Mouse (Mus musculus) liver, embryonic 15.5 days (tissue): ENCODE results near the gene Rmnd5b. TPM values are rescaled to one million over a fixed set of nuclear protein-coding genes. Genes with fewer than 3 reads are reported as not detected.
A peak's percentile ranks its signal among the peaks of the same experiment; 100 is the strongest.
"Not testable (repeated sequence)": the region's sequence is repeated elsewhere in the genome, so short reads cannot be mapped to it uniquely, and the experiment has no call there.

Experiments used
- ATAC-seq: fragments of 200-750 bp; cut with Nextera tagmentation; 2 replicates; pipeline ENCODE4 v1.8.0; 2017; ENCODE audit warnings: moderate number of reproducible peaks, mild to moderate bottlenecking, moderate library complexity; ENCODE audit not compliant: insufficient read depth
- H3K27ac ChIP-seq: fragments of 300-500 bp; sonication (generic); replicated peaks from 2 replicates; pipeline ENCODE4 v1.5.1; 2015; ENCODE audit warnings: mild to moderate bottlenecking, inconsistent platforms
- H3K27me3 ChIP-seq: fragments of 300-500 bp; sonication (generic); 2 replicates; pipeline ENCODE4 v1.6.1; 2015; ENCODE audit warnings: mild to moderate bottlenecking, inconsistent platforms
- H3K36me3 ChIP-seq: fragments of 300-500 bp; sonication (generic); replicated peaks from 2 replicates; pipeline ENCODE4 v1.6.1; 2015; ENCODE audit warnings: moderate library complexity, mild to moderate bottlenecking, inconsistent platforms
- H3K4me1 ChIP-seq: fragments of 300-500 bp; sonication (generic); replicated peaks from 2 replicates; pipeline ENCODE4 v1.6.1; 2015; ENCODE audit warnings: inconsistent platforms
- H3K4me2 ChIP-seq: fragments of 300-500 bp; sonication (generic); 2 replicates; pipeline ENCODE4 v1.6.1; 2015; ENCODE audit warnings: moderate library complexity, mild to moderate bottlenecking, inconsistent platforms
- H3K4me3 ChIP-seq: fragments of 300-500 bp; sonication (generic); replicated peaks from 2 replicates; pipeline ENCODE4 v1.5.1; 2015; ENCODE audit warnings: mild to moderate bottlenecking, inconsistent platforms
- H3K9ac ChIP-seq: fragments of 300-500 bp; sonication (generic); 2 replicates; pipeline ENCODE4 v1.6.1; 2015; ENCODE audit warnings: moderate library complexity, mild to moderate bottlenecking, inconsistent platforms
- H3K9me3 ChIP-seq: fragments of 300-500 bp; sonication (generic); replicated peaks from 2 replicates; pipeline ENCODE4 v1.6.1; 2016; ENCODE audit warnings: inconsistent platforms
- WGBS: fragments of 180-500 bp; shearing (Covaris S2); methylation state at CpG from one replicate; pipeline ENCODE4 v1.1.7; 2015; ENCODE audit warnings: mixed read lengths; ENCODE audit not compliant: insufficient replicate concordance; 5-methylcytosine and 5-hydroxymethylcytosine counted together
- polyA plus RNA-seq: library from polyadenylated mRNA; unstranded; fragments of >200 nt; fragmentation: Nextera tagmentation; extraction: Ambion mirVana; gene quantifications from 2 replicates; pipeline ENCODE4 v1.2.1, GENCODE M21; 2015

Gene Rmnd5b
- polyA plus RNA-seq, 1 experiment from 2014 or later, result 20.0 TPM

- Histone ChIP-seq H3K9me3 (no peaks in the 10 kb centered on the region), H3K36me3 (peaks cover 38% of the 10 kb centered on the region), H3K4me1 (peaks cover 64% of the 10 kb centered on the region), H3K27ac (peak overlapping the region; percentile 65; the same call in 1 of the 2 replicates), H3K4me2 (peak overlapping the region; percentile 92), H3K27me3 (no peaks in the 10 kb centered on the region), H3K9ac (peak overlapping the region; percentile 67), H3K4me3 (peak overlapping the region; percentile 79)
- ATAC-seq, result no peak
- 1% methylated on average over 11 of the region's 11 CpGs for WGBS
Observed at GRCm38 (mm10) chr11:51620084-51620483, 15.6 kb downstream of the Rmnd5b start.

DNA sequence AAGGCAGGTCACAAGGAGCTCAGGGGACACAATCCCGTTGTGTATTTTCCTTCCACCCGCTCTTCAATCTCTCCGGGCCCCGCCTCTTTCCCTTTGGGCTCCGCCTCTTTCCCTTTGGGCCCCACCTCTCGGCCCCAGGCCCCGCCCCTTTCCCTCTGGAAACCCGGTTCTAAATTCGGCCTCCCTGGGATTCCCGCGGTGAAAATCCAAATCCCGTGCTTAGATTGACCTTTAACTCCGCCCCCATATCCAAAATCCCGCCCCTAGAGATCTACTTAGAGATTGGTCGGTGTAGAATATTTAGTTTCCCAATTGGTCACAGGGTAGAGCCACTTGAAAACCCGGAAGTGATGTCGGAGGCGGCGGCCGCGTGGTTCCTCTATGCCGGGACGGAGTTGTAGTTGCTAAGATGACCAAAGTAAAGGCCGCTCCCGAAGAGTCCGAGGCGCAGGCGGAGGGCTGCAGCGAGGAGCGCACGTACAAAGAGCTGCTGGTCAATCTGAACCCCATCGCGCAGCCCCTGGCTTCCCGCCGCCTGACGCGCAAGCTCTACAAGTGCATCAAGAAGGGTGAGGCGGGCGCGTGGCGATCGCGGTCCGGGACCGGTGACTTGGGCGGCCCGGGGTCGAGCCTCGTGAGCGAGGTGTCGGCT, 16.2 kb downstream of the Rmnd5b start, which contains the start of gene Nhp2:
Gene Nhp2 (plus strand): TSS at position 327 of the 652 bp plus-strand sequence.
- H3K27me3 ChIP-seq, result no peaks in the 10 kb centered on the region
- peak within 1 kb of the TSS; percentile 79 for H3K4me3 ChIP-seq
- H3K4me1 ChIP-seq, result peaks cover 65% of the 10 kb centered on the region
- H3K9ac ChIP-seq, result peak within 1 kb of the TSS; percentile 67
- ATAC-seq, result peak; percentile 79
- under 1% methylated on average over 51 of the region's 51 CpGs for WGBS
- peak within 1 kb of the TSS; percentile 65; the same call in 1 of the 2 replicates for H3K27ac ChIP-seq
- H3K4me2 ChIP-seq, result peak within 1 kb of the TSS; percentile 92
- H3K36me3 ChIP-seq, result peaks cover 33% of the 10 kb centered on the region
- no peaks in the 10 kb centered on the region for H3K9me3 ChIP-seq

DNA sequence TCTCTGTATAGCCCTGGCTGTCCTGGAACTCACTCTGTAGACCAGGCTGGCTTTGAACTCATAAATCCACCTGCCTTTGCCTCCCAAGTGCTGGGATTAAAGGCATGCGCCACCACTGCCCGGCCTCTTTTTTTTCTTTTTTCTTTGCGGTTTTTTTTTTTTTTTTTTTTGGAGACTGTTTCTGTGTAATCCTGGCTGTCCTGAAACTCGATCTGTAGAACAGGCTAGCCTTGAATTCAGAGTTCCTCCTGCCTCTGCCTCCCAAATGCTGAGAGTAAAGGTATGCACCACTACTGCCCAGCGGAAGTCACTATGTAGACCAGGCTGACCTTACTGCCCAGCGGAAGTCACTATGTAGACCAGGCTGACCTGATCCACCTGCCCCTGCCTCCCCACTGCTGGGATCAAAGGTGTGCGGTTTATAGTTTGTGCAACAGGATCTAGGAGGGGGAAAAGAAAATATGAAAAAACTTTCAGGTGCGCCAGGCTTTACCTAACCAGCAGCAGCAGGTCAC, 16.7 kb downstream of the Rmnd5b start:
- Histone ChIP-seq H3K27me3 (no peaks in the 10 kb centered on the region), H3K4me3 (peak overlapping the region; percentile 79), H3K27ac (peak overlapping the region; percentile 53; the same call in 1 of the 2 replicates), H3K4me1 (peaks cover 65% of the 10 kb centered on the region), H3K36me3 (peaks cover 27% of the 10 kb centered on the region), H3K4me2 (peak overlapping the region; percentile 92), H3K9me3 (no peaks in the 10 kb centered on the region), H3K9ac (peak overlapping the region; percentile 67)
- ATAC-seq, result peak; percentile 5
- WGBS, result 28% methylated on average over 8 of the region's 8 CpGs

GRCm38 (mm10) chr11:51617693-51618092, 18.0 kb downstream of the Rmnd5b start:
- Histone ChIP-seq H3K4me3 (no peak overlapping the region), H3K4me1 (peaks cover 61% of the 10 kb centered on the region), H3K27me3 (no peaks in the 10 kb centered on the region), H3K9ac (no peak overlapping the region), H3K27ac (no peak overlapping the region), H3K4me2 (no peak overlapping the region), H3K36me3 (peaks cover 14% of the 10 kb centered on the region), H3K9me3 (no peaks in the 10 kb centered on the region)
- no peak for ATAC-seq
- under 1% methylated on average over 4 of the region's 4 CpGs for WGBS

DNA sequence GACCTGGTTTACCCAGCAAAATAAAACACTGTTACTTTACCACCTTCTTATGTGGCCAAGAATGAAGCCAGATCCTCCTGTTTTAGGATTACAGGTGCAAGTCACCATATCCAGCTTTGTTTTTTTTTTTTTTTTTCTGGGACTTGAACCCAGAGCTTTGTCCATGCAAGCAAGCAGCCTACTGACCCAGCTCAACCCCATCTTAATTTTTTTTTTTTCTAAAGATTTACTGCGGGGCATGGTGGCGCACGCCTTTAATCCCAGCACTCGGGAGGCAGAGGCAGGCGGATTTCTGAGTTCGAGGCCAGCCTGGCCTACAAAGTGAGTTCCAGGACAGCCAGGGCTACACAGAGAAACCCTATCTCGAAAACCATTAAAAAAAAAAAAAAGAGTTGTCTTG, 19.6 kb downstream of the Rmnd5b start:
- H3K9me3 ChIP-seq, H3K36me3 ChIP-seq, H3K27me3 ChIP-seq, ATAC-seq: not testable (repeated sequence)
- Histone ChIP-seq H3K9ac (peak overlapping the region; percentile 72), H3K4me2 (peak overlapping the region; percentile 81), H3K4me1 (peaks cover 52% of the 10 kb centered on the region), H3K27ac (peak overlapping the region; percentile 88), H3K4me3 (peak overlapping the region; percentile 56)
- 79% methylated on average over 7 of the region's 7 CpGs for WGBS

DNA sequence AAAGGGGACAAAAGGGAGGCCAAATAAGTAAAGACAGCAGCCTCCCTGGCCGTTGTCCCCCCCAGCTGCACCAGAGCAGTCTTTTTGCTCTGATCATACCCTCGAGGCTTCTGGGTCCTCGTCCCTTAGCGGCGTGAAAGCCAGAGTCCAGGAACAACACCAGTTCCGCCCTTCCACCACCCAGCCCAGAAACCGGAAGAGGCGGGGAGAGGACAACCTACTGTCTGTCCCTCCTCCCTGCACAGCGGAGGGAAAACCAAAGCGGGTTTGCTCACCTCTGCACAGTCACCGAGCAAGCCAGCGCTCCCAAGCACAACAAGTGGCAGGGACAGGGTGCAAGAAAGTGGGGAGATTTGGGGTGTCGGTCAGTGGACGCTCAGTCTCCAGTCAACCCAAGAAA, 20.1 kb downstream of the Rmnd5b start:
- Histone ChIP-seq H3K27ac (peak overlapping the region; percentile 88), H3K27me3 (no peaks in the 10 kb centered on the region), H3K4me2 (peak overlapping the region; percentile 81), H3K9me3 (no peaks in the 10 kb centered on the region), H3K4me1 (peaks cover 47% of the 10 kb centered on the region), H3K4me3 (peak overlapping the region; percentile 56), H3K36me3 (no peaks in the 10 kb centered on the region), H3K9ac (peak overlapping the region; percentile 72)
- ATAC-seq, result peak; percentile 80
- 1% methylated on average over 14 of the region's 14 CpGs for WGBS

- no peak for ATAC-seq
- peaks cover 44% of the 10 kb centered on the region for H3K4me1 ChIP-seq
- peak overlapping the region; percentile 88 for H3K27ac ChIP-seq
- H3K4me2 ChIP-seq, result peak overlapping the region; percentile 81
- WGBS, result 25% methylated on average over 7 of the region's 7 CpGs
- H3K9ac ChIP-seq, result peak overlapping the region; percentile 72
- peak overlapping the region; percentile 56 for H3K4me3 ChIP-seq
- no peaks in the 10 kb centered on the region for H3K36me3 ChIP-seq
- no peaks in the 10 kb centered on the region for H3K9me3 ChIP-seq
- H3K27me3 ChIP-seq, result no peaks in the 10 kb centered on the region
Observed at GRCm38 (mm10) chr11:51615129-51615528, 20.6 kb downstream of the Rmnd5b start.

GRCm38 (mm10) chr11:51614256-51614655, 21.4 kb downstream of the Rmnd5b start:
- ATAC-seq, result no peak
- Histone ChIP-seq H3K4me3 (no peak overlapping the region), H3K36me3 (no peaks in the 10 kb centered on the region), H3K4me1 (peaks cover 48% of the 10 kb centered on the region), H3K27me3 (no peaks in the 10 kb centered on the region), H3K27ac (no peak overlapping the region), H3K4me2 (no peak overlapping the region), H3K9me3 (no peaks in the 10 kb centered on the region), H3K9ac (no peak overlapping the region)
- WGBS, result 83% methylated on average over 8 of the region's 8 CpGs

- 47% methylated on average over 5 of the region's 5 CpGs for WGBS
- H3K4me2 ChIP-seq, result peak overlapping the region; percentile 56
- H3K9me3 ChIP-seq, H3K4me3 ChIP-seq, H3K36me3 ChIP-seq, ATAC-seq, H3K27me3 ChIP-seq: not testable (repeated sequence)
- peak overlapping the region; percentile 15; the same call in 1 of the 2 replicates for H3K9ac ChIP-seq
- H3K4me1 ChIP-seq, result peaks cover 45% of the 10 kb centered on the region
- H3K27ac ChIP-seq, result peak overlapping the region; percentile 86
Observed at GRCm38 (mm10) chr11:51609940-51610339, 25.8 kb downstream of the Rmnd5b start.

DNA sequence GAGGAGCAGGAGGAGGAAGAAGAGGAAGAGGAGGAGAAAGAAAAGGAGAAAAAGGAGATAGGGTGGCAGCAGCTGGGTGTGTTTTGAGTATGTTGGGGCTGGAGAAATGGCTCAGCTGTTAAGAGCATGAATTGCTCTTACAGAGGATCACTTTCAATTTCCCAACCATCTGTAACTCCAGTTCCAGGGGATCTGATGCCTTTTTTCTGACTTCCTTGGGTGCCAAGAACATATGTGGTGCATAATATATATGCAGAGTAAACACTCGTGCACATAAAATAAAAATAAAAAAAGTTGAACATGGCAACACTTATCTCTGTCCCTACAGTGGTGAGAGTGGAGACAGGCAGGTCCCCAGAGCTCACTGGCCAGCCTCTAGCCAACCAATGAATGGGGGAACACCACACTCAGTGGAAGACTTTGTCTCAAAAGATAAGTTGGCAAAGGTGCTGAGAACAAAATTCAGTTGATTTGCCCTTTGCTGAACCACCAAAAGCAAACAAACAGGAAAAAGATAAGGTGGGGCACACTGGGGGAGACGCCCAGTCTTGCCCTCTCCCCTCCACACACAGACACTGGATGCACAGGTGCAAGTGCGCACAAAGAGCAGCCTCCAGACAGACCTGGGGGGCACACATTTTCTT, 26.3 kb downstream of the Rmnd5b start:
- Histone ChIP-seq H3K27ac (peak overlapping the region; percentile 86), H3K4me1 (peaks cover 47% of the 10 kb centered on the region), H3K9ac (peak overlapping the region; percentile 15; the same call in 1 of the 2 replicates), H3K4me2 (peak overlapping the region; percentile 56), H3K4me3 (no peak overlapping the region), H3K9me3 (no peaks in the 10 kb centered on the region), H3K36me3 (peaks cover 14% of the 10 kb centered on the region), H3K27me3 (no peaks in the 10 kb centered on the region)
- peak; percentile 37; the same call in 1 of the 2 replicates for ATAC-seq
- 9% methylated on average over 3 of the region's 3 CpGs for WGBS

- Histone ChIP-seq H3K4me2 (peak overlapping the region; percentile 84), H3K4me1 (peaks cover 69% of the 10 kb centered on the region), H3K4me3 (peak overlapping the region; percentile 90), H3K27me3 (no peaks in the 10 kb centered on the region), H3K9me3 (no peaks in the 10 kb centered on the region), H3K36me3 (peaks cover 36% of the 10 kb centered on the region), H3K27ac (peak overlapping the region; percentile 88), H3K9ac (peak overlapping the region; percentile 72)
- peak; percentile 45 for ATAC-seq
- WGBS, result 7% methylated on average over 15 of the region's 15 CpGs
Observed at GRCm38 (mm10) chr11:51607096-51607738, 28.5 kb downstream of the Rmnd5b start.
